Mouse (Mus musculus): ENCODE measurements around the gene 2010111I01Rik. TPM values are rescaled to one million over a fixed set of nuclear protein-coding genes. Genes with fewer than 3 reads are reported as not detected.

Gene 2010111I01Rik
- polyA plus RNA-seq, 1 experiment: 22.5 TPM

GRCm38 (mm10) chr13:63293647-63294046 is 329.0 kb downstream of the 2010111I01Rik start:
- H3K4me1 ChIP-seq (ENCODE audit: control insufficient read depth, insufficient read depth, insufficient read length): peaks cover 2% of the 10 kb centered on the region; the same call in 1 of the 2 replicates
- H3K27me3 ChIP-seq (ENCODE audit: control insufficient read depth, insufficient read depth, low read length): no peaks in the 10 kb centered on the region
- no peak for TF ChIP-seq POLR2A (IDR thresholded peaks at IDR 0.05; ENCODE audit: low read depth, low read length)
- no peak for TF ChIP-seq CTCF (IDR thresholded peaks at IDR 0.05; ENCODE audit: extremely low read depth, insufficient read depth, insufficient read length, insufficient replicate concordance)
- H3K4me3 ChIP-seq (ENCODE audit: extremely low read depth, insufficient read depth, insufficient read length): no peak overlapping the region
- WGBS: 95% methylated on average over 3 of the region's 3 CpGs
- peaks cover 2% of the 10 kb centered on the region; the same call in 1 of the 2 replicates for H3K36me3 ChIP-seq (ENCODE audit: control insufficient read depth, insufficient read depth, low read length)
- no peak overlapping the region for H3K27ac ChIP-seq (ENCODE audit: insufficient read depth, low read length)
- DNase-seq (ENCODE audit: low read depth in 1 of 2, low spot score in 2 of 2): no peak

- TF ChIP-seq CTCF (IDR thresholded peaks at IDR 0.05; ENCODE audit: extremely low read depth, insufficient read depth, insufficient read length, insufficient replicate concordance) (no peak), POLR2A (IDR thresholded peaks at IDR 0.05; ENCODE audit: low read depth, low read length) (no peak)
- 68% methylated on average over 15 of the region's 15 CpGs for WGBS
- no peaks in the 10 kb centered on the region for H3K27me3 ChIP-seq (ENCODE audit: control insufficient read depth, insufficient read depth, low read length)
Observed at GRCm38 (mm10) chr13:63294359-63295193, 329.9 kb downstream of the 2010111I01Rik start.

GRCm38 (mm10) chr13:63296300-63296699 is 331.6 kb downstream of the 2010111I01Rik start:
- no peak overlapping the region for H3K27ac ChIP-seq (ENCODE audit: insufficient read depth, low read length)
- H3K36me3 ChIP-seq (ENCODE audit: control insufficient read depth, insufficient read depth, low read length): peaks cover 11% of the 10 kb centered on the region; the same call in 1 of the 2 replicates
- no peaks in the 10 kb centered on the region for H3K4me1 ChIP-seq (ENCODE audit: control insufficient read depth, insufficient read depth, insufficient read length)
- H3K27me3 ChIP-seq (ENCODE audit: control insufficient read depth, insufficient read depth, low read length): no peaks in the 10 kb centered on the region
- no peak for DNase-seq (ENCODE audit: low read depth in 1 of 2, low spot score in 2 of 2)
- 97% methylated on average over 11 of the region's 11 CpGs for WGBS
- TF ChIP-seq POLR2A (IDR thresholded peaks at IDR 0.05; ENCODE audit: low read depth, low read length): no peak
- TF ChIP-seq CTCF (IDR thresholded peaks at IDR 0.05; ENCODE audit: extremely low read depth, insufficient read depth, insufficient read length, insufficient replicate concordance): no peak
- H3K4me3 ChIP-seq (ENCODE audit: extremely low read depth, insufficient read depth, insufficient read length): no peak overlapping the region

More at GRCm38 (mm10) chr13:63294359-63295193, 329.9 kb downstream of the 2010111I01Rik start:
- no peak overlapping the region for H3K27ac ChIP-seq (ENCODE audit: insufficient read depth, low read length)
- H3K4me3 ChIP-seq (ENCODE audit: extremely low read depth, insufficient read depth, insufficient read length): no peak overlapping the region
- no peak for DNase-seq (ENCODE audit: low read depth in 1 of 2, low spot score in 2 of 2)
- H3K4me1 ChIP-seq (ENCODE audit: control insufficient read depth, insufficient read depth, insufficient read length): no peaks in the 10 kb centered on the region
- peaks cover 4% of the 10 kb centered on the region; the same call in 1 of the 2 replicates for H3K36me3 ChIP-seq (ENCODE audit: control insufficient read depth, insufficient read depth, low read length)

- no peak overlapping the region for H3K4me3 ChIP-seq (ENCODE audit: extremely low read depth, insufficient read depth, insufficient read length)
- no peak for DNase-seq (ENCODE audit: low read depth in 1 of 2, low spot score in 2 of 2)
- peaks cover 15% of the 10 kb centered on the region for H3K36me3 ChIP-seq (ENCODE audit: control insufficient read depth, insufficient read depth, low read length)
- no peak overlapping the region for H3K27ac ChIP-seq (ENCODE audit: insufficient read depth, low read length)
- TF ChIP-seq POLR2A (IDR thresholded peaks at IDR 0.05; ENCODE audit: low read depth, low read length): no peak
- TF ChIP-seq CTCF (IDR thresholded peaks at IDR 0.05; ENCODE audit: extremely low read depth, insufficient read depth, insufficient read length, insufficient replicate concordance): no peak
- H3K27me3 ChIP-seq (ENCODE audit: control insufficient read depth, insufficient read depth, low read length): no peaks in the 10 kb centered on the region
- 88% methylated on average over 2 of the region's 2 CpGs for WGBS
- H3K4me1 ChIP-seq (ENCODE audit: control insufficient read depth, insufficient read depth, insufficient read length): no peaks in the 10 kb centered on the region
Observed at GRCm38 (mm10) chr13:63297003-63297402, 332.3 kb downstream of the 2010111I01Rik start.

GRCm38 (mm10) chr13:63297933-63298332 is 333.2 kb downstream of the 2010111I01Rik start:
- no peak overlapping the region for H3K4me3 ChIP-seq (ENCODE audit: extremely low read depth, insufficient read depth, insufficient read length)
- peaks cover 16% of the 10 kb centered on the region for H3K36me3 ChIP-seq (ENCODE audit: control insufficient read depth, insufficient read depth, low read length)
- WGBS: 94% methylated on average over 3 of the region's 3 CpGs
- H3K27me3 ChIP-seq (ENCODE audit: control insufficient read depth, insufficient read depth, low read length): no peaks in the 10 kb centered on the region
- no peaks in the 10 kb centered on the region for H3K4me1 ChIP-seq (ENCODE audit: control insufficient read depth, insufficient read depth, insufficient read length)
- no peak for TF ChIP-seq CTCF (IDR thresholded peaks at IDR 0.05; ENCODE audit: extremely low read depth, insufficient read depth, insufficient read length, insufficient replicate concordance)
- TF ChIP-seq POLR2A (IDR thresholded peaks at IDR 0.05; ENCODE audit: low read depth, low read length): no peak
- DNase-seq (ENCODE audit: low read depth in 1 of 2, low spot score in 2 of 2): no peak
- no peak overlapping the region for H3K27ac ChIP-seq (ENCODE audit: insufficient read depth, low read length)

GRCm38 (mm10) chr13:63298931-63299330 is 334.2 kb downstream of the 2010111I01Rik start:
- Histone ChIP-seq H3K27ac (ENCODE audit: insufficient read depth, low read length) (no peak overlapping the region), H3K36me3 (ENCODE audit: control insufficient read depth, insufficient read depth, low read length) (peaks cover 20% of the 10 kb centered on the region), H3K4me1 (ENCODE audit: control insufficient read depth, insufficient read depth, insufficient read length) (no peaks in the 10 kb centered on the region), H3K27me3 (ENCODE audit: control insufficient read depth, insufficient read depth, low read length) (no peaks in the 10 kb centered on the region), H3K4me3 (ENCODE audit: extremely low read depth, insufficient read depth, insufficient read length) (no peak overlapping the region)
- no peak for TF ChIP-seq POLR2A (IDR thresholded peaks at IDR 0.05; ENCODE audit: low read depth, low read length)
- TF ChIP-seq CTCF (IDR thresholded peaks at IDR 0.05; ENCODE audit: extremely low read depth, insufficient read depth, insufficient read length, insufficient replicate concordance): no peak
- WGBS: 88% methylated on average over 5 of the region's 5 CpGs
- DNase-seq (ENCODE audit: low read depth in 1 of 2, low spot score in 2 of 2): no peak

GRCm38 (mm10) chr13:63300929-63301328 is 336.2 kb downstream of the 2010111I01Rik start:
- no peak for DNase-seq (ENCODE audit: low read depth in 1 of 2, low spot score in 2 of 2)

More at GRCm38 (mm10) chr13:63300929-63301328, 336.2 kb downstream of the 2010111I01Rik start:
- Histone ChIP-seq H3K27me3 (ENCODE audit: control insufficient read depth, insufficient read depth, low read length) (no peaks in the 10 kb centered on the region), H3K4me1 (ENCODE audit: control insufficient read depth, insufficient read depth, insufficient read length) (no peaks in the 10 kb centered on the region), H3K27ac (ENCODE audit: insufficient read depth, low read length) (no peak overlapping the region), H3K36me3 (ENCODE audit: control insufficient read depth, insufficient read depth, low read length) (peaks cover 21% of the 10 kb centered on the region), H3K4me3 (ENCODE audit: extremely low read depth, insufficient read depth, insufficient read length) (no peak overlapping the region)
- WGBS: 84% methylated on average over 7 of the region's 7 CpGs
- TF ChIP-seq POLR2A (IDR thresholded peaks at IDR 0.05; ENCODE audit: low read depth, low read length) (no peak), CTCF (IDR thresholded peaks at IDR 0.05; ENCODE audit: extremely low read depth, insufficient read depth, insufficient read length, insufficient replicate concordance) (no peak)
